Mouse (Mus musculus) heart, embryonic 13.5 days (tissue): ENCODE data around the gene Ifnar1. TPM values are rescaled to one million over a fixed set of nuclear protein-coding genes. Genes with fewer than 3 reads are reported as not detected.
"Not testable (repeated sequence)": the region's sequence is repeated elsewhere in the genome, so short reads cannot be mapped to it uniquely, and the experiment has no call there.

Experiments used
- ATAC-seq: fragments of 200-750 bp; cut with Nextera tagmentation; 2 replicates; pipeline ENCODE4 v1.8.0; 2017; ENCODE audit warnings: moderate TSS enrichment; ENCODE audit not compliant: insufficient number of reproducible peaks, low FRiP score, low TSS enrichment; ENCODE audit errors: extremely low read depth
- H3K27ac ChIP-seq: fragments of 300-500 bp; sonication (generic); replicated peaks from 2 replicates; pipeline ENCODE4 v1.5.1; 2015; ENCODE audit warnings: moderate library complexity, mild to moderate bottlenecking, inconsistent platforms
- H3K27me3 ChIP-seq: fragments of 300-500 bp; sonication (generic); replicated peaks from 2 replicates; pipeline ENCODE4 v1.6.1; 2015; ENCODE audit warnings: mild to moderate bottlenecking, inconsistent platforms
- H3K36me3 ChIP-seq: fragments of 300-500 bp; sonication (generic); 2 replicates; pipeline ENCODE4 v1.6.1; 2015; ENCODE audit warnings: mild to moderate bottlenecking, inconsistent platforms
- H3K4me1 ChIP-seq: fragments of 300-500 bp; sonication (generic); 2 replicates; pipeline ENCODE4 v1.6.1; 2015; ENCODE audit warnings: inconsistent platforms
- H3K4me2 ChIP-seq: fragments of 300-500 bp; sonication (generic); 2 replicates; pipeline ENCODE4 v1.6.1; 2015; ENCODE audit warnings: inconsistent platforms, mild to moderate bottlenecking, moderate library complexity
- H3K4me3 ChIP-seq: fragments of 300-500 bp; sonication (generic); 2 replicates; pipeline ENCODE4 v1.5.1; 2015; ENCODE audit warnings: moderate library complexity, mild to moderate bottlenecking, inconsistent platforms
- H3K9ac ChIP-seq: fragments of 300-500 bp; sonication (generic); 2 replicates; pipeline ENCODE4 v1.6.1; 2015; ENCODE audit warnings: inconsistent platforms, mild to moderate bottlenecking, moderate library complexity
- H3K9me3 ChIP-seq: fragments of 300-500 bp; sonication (generic); 2 replicates; pipeline ENCODE4 v1.6.1; 2016; ENCODE audit warnings: inconsistent platforms
- WGBS: fragments of 180-500 bp; shearing (Covaris S2); methylation state at CpG from one replicate; pipeline ENCODE4 v1.1.7; 2015; ENCODE audit warnings: mixed read lengths; 5-methylcytosine and 5-hydroxymethylcytosine counted together
- polyA plus RNA-seq: library from polyadenylated mRNA; unstranded; fragments of >200 nt; fragmentation: Nextera tagmentation; extraction: Ambion mirVana; gene quantifications from 2 replicates; pipeline ENCODE4 v1.2.1, GENCODE M21; 2015

Ifnar1 gene
- polyA plus RNA-seq, 1 experiment from 2014 or later, result 33.1 TPM

- H3K4me2 ChIP-seq, H3K27me3 ChIP-seq, H3K27ac ChIP-seq, H3K9ac ChIP-seq, H3K36me3 ChIP-seq, H3K9me3 ChIP-seq, ATAC-seq, H3K4me3 ChIP-seq: not testable (repeated sequence)
- H3K4me1 ChIP-seq, result peaks cover 48% of the 10 kb centered on the region
- WGBS, result 81% methylated on average over 4 of the region's 4 CpGs
Observed at GRCm38 (mm10) chr16:91530830-91531229, 45.8 kb downstream of the Ifnar1 start.

- peaks cover 48% of the 10 kb centered on the region for H3K4me1 ChIP-seq
- H3K27me3 ChIP-seq, result peaks cover 6% of the 10 kb centered on the region; the same call in 1 of the 2 replicates
- no peak for ATAC-seq
- no peaks in the 10 kb centered on the region for H3K9me3 ChIP-seq
- no peak overlapping the region for H3K9ac ChIP-seq
- no peak overlapping the region for H3K4me3 ChIP-seq
- H3K27ac ChIP-seq, result peak overlapping the region; percentile 57
- WGBS, result 35% methylated on average over 6 of the region's 6 CpGs
- H3K4me2 ChIP-seq, result 0 out of 2 replicates have a peak overlapping the region, but pooled peaks have one; percentile 10
- no peaks in the 10 kb centered on the region for H3K36me3 ChIP-seq
Observed at GRCm38 (mm10) chr16:91531856-91532255, 46.8 kb downstream of the Ifnar1 start.

GRCm38 (mm10) chr16:91532429-91532828 lies 47.4 kb downstream of the Ifnar1 start:
- Histone ChIP-seq H3K4me2 (no peak overlapping the region), H3K4me3 (no peak overlapping the region), H3K27ac (peak overlapping the region; percentile 57), H3K4me1 (peaks cover 47% of the 10 kb centered on the region), H3K36me3 (no peaks in the 10 kb centered on the region), H3K9me3 (no peaks in the 10 kb centered on the region), H3K9ac (0 out of 2 replicates have a peak overlapping the region, but pooled peaks have one; percentile 44), H3K27me3 (peaks cover 6% of the 10 kb centered on the region; the same call in 1 of the 2 replicates)
- no peak for ATAC-seq
- 51% methylated on average over 2 of the region's 2 CpGs for WGBS

GRCm38 (mm10) chr16:91533097-91534001 lies 48.3 kb downstream of the Ifnar1 start:
- WGBS, result 29% methylated on average over 23 of the region's 23 CpGs
- Histone ChIP-seq H3K36me3 (no peaks in the 10 kb centered on the region), H3K4me1 (peaks cover 53% of the 10 kb centered on the region), H3K9me3 (no peaks in the 10 kb centered on the region), H3K4me3 (no peak overlapping the region), H3K27me3 (peaks cover 6% of the 10 kb centered on the region; the same call in 1 of the 2 replicates), H3K27ac (0 out of 2 replicates have a peak overlapping the region, but pooled peaks have one; percentile 21), H3K9ac (0 out of 2 replicates have a peak overlapping the region, but pooled peaks have one; percentile 34), H3K4me2 (peak overlapping the region; percentile 54)
- ATAC-seq, result no peak

- 44% methylated on average over 13 of the region's 13 CpGs for whole genome bisulfite sequencing
Observed at GRCm38 (mm10) chr16:91534477-91534876, 49.4 kb downstream of the Ifnar1 start.

GRCm38 (mm10) chr16:91534888-91535287 lies 49.9 kb downstream of the Ifnar1 start:
- Histone ChIP-seq H3K9me3 (no peaks in the 10 kb centered on the region), H3K27me3 (peaks cover 6% of the 10 kb centered on the region; the same call in 1 of the 2 replicates), H3K4me3 (no peak overlapping the region), H3K27ac (no peak overlapping the region), H3K36me3 (no peaks in the 10 kb centered on the region), H3K4me2 (no peak overlapping the region), H3K4me1 (peaks cover 62% of the 10 kb centered on the region), H3K9ac (no peak overlapping the region)
- no peak for ATAC-seq
- 65% methylated on average over 6 of the region's 6 CpGs for WGBS

More at GRCm38 (mm10) chr16:91534477-91534876, 49.4 kb downstream of the Ifnar1 start:
- H3K36me3 ChIP-seq, result no peaks in the 10 kb centered on the region
- H3K27me3 ChIP-seq, result peaks cover 6% of the 10 kb centered on the region; the same call in 1 of the 2 replicates
- H3K4me1 ChIP-seq, result peaks cover 62% of the 10 kb centered on the region
- H3K9me3 ChIP-seq, result no peaks in the 10 kb centered on the region
- peak; percentile 78 for ATAC-seq
- no peak overlapping the region for H3K9ac ChIP-seq
- no peak overlapping the region for H3K4me2 ChIP-seq
- no peak overlapping the region for H3K4me3 ChIP-seq
- no peak overlapping the region for H3K27ac ChIP-seq

GRCm38 (mm10) chr16:91536372-91536771 lies 51.3 kb downstream of the Ifnar1 start:
- H3K9ac ChIP-seq, result no peak overlapping the region

GRCm38 (mm10) chr16:91537065-91537464 lies 52.0 kb downstream of the Ifnar1 start:
- Histone ChIP-seq H3K36me3 (no peaks in the 10 kb centered on the region), H3K4me2 (no peak overlapping the region), H3K4me1 (peaks cover 63% of the 10 kb centered on the region), H3K9ac (no peak overlapping the region), H3K27ac (0 out of 2 replicates have a peak overlapping the region, but pooled peaks have one; percentile 74), H3K4me3 (no peak overlapping the region), H3K9me3 (no peaks in the 10 kb centered on the region), H3K27me3 (peaks cover 6% of the 10 kb centered on the region; the same call in 1 of the 2 replicates)
- ATAC-seq, result no peak
- 43% methylated on average over 3 of the region's 3 CpGs for WGBS

More at GRCm38 (mm10) chr16:91536372-91536771, 51.3 kb downstream of the Ifnar1 start:
- Histone ChIP-seq H3K4me2 (no peak overlapping the region), H3K4me3 (no peak overlapping the region), H3K36me3 (no peaks in the 10 kb centered on the region), H3K4me1 (peaks cover 63% of the 10 kb centered on the region), H3K9me3 (no peaks in the 10 kb centered on the region), H3K27me3 (peaks cover 6% of the 10 kb centered on the region; the same call in 1 of the 2 replicates), H3K27ac (no peak overlapping the region)
- whole genome bisulfite sequencing, result 88% methylated on average over 6 of the region's 6 CpGs
- no peak for ATAC-seq

GRCm38 (mm10) chr16:91538051-91538450 lies 53.0 kb downstream of the Ifnar1 start:
- Histone ChIP-seq H3K9ac (no peak overlapping the region; the same call in 1 of the 2 replicates), H3K27me3 (peaks cover 6% of the 10 kb centered on the region; the same call in 1 of the 2 replicates)

GRCm38 (mm10) chr16:91538513-91538912 lies 53.5 kb downstream of the Ifnar1 start:
- ATAC-seq, result no peak
- H3K36me3 ChIP-seq, result no peaks in the 10 kb centered on the region
- 57% methylated on average over 9 of the region's 9 CpGs for WGBS
- H3K9ac ChIP-seq, result no peak overlapping the region; the same call in 1 of the 2 replicates
- H3K9me3 ChIP-seq, result no peaks in the 10 kb centered on the region
- H3K27ac ChIP-seq, result peak overlapping the region; percentile 74
- H3K4me2 ChIP-seq, result no peak overlapping the region
- no peak overlapping the region for H3K4me3 ChIP-seq
- H3K4me1 ChIP-seq, result peaks cover 49% of the 10 kb centered on the region
- H3K27me3 ChIP-seq, result peaks cover 6% of the 10 kb centered on the region; the same call in 1 of the 2 replicates

More at GRCm38 (mm10) chr16:91538051-91538450, 53.0 kb downstream of the Ifnar1 start:
- peaks cover 53% of the 10 kb centered on the region for H3K4me1 ChIP-seq
- no peak overlapping the region for H3K4me2 ChIP-seq
- no peak for ATAC-seq
- H3K27ac ChIP-seq, result peak overlapping the region; percentile 74
- H3K36me3 ChIP-seq, result no peaks in the 10 kb centered on the region
- 23% methylated on average over 6 of the region's 6 CpGs for WGBS
- no peak overlapping the region for H3K4me3 ChIP-seq
- no peaks in the 10 kb centered on the region for H3K9me3 ChIP-seq

GRCm38 (mm10) chr16:91541573-91542081 lies 56.6 kb downstream of the Ifnar1 start:
- Histone ChIP-seq H3K4me1 (peaks cover 51% of the 10 kb centered on the region), H3K9ac (peak overlapping the region; percentile 47; the same call in 1 of the 2 replicates), H3K4me2 (peak overlapping the region; percentile 49), H3K9me3 (no peaks in the 10 kb centered on the region), H3K27ac (peak overlapping the region; percentile 45; the same call in 1 of the 2 replicates), H3K27me3 (no peaks in the 10 kb centered on the region), H3K36me3 (no peaks in the 10 kb centered on the region), H3K4me3 (no peak overlapping the region)
- ATAC-seq, result no peak
- 33% methylated on average over 10 of the region's 10 CpGs for WGBS
